Mouse (Mus musculus) heart, postnatal 0 days (tissue): ENCODE measurements around the gene Tnrc18.

Source experiments
- CTCF ChIP-seq: IDR thresholded peaks from 2 replicates; pipeline ENCODE4 v1.5.1; 2016; ENCODE audit warnings: antibody characterized with exemption, control low read depth, low read depth
- EP300 ChIP-seq: IDR thresholded peaks from 2 replicates; pipeline ENCODE4 v1.6.1; 2016; ENCODE audit warnings: antibody characterized with exemption, low read depth

DNA sequence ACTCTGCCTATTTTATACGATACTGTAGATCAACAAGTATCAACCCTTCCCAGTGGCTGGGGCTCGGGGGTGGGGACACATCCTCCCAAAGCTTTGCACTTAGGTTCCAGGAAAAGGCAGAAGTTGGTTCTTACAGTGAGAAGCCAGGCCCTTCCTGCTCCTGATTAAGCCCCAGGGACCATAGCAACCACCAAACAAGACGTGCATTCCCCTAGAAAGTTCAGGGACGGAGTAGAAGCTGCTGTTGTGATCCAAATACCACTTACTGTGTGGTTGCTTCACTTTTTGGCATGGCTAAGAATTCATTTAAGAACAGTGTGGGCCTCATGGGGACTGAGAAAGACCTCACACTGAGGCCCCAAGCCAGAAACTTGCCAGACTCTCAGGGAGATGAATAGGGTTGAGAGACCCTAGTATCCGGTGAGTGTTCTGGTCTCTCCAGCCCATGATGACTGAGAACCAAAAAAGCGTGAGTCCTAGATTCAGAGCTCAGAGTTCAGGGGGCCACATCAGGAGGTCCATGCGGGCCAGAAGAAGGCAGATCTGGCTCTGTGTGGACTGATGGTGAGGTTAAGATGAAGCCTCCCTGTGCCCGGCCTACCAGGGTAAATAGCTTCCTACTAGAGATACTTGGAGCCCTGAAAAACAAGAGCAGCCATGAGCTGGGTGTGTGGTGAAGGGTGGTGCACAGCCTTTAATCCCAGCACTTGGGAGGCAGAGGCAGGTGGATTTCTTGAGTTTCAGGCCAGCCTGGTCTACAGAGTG, 24.1 kb upstream of the Tnrc18 start:
- TF ChIP-seq CTCF: no peak
- no peak for TF ChIP-seq EP300
